Mouse (Mus musculus) kidney, embryonic 15.5 days (tissue): ENCODE results near the gene C030005K15Rik. TPM values are rescaled to one million over a fixed set of nuclear protein-coding genes. Genes with fewer than 3 reads are reported as not detected.

Experiments
- ATAC-seq: fragments of 200-750 bp; cut with Nextera tagmentation; replicated peaks from 2 replicates; pipeline ENCODE4 v1.8.0; 2017; ENCODE audit warnings: moderate TSS enrichment; ENCODE audit not compliant: low FRiP score
- H3K27ac ChIP-seq: fragments of 300-500 bp; sonication (generic); 2 replicates; pipeline ENCODE4 v1.5.1; 2015; ENCODE audit warnings: mild to moderate bottlenecking, inconsistent platforms
- H3K27me3 ChIP-seq: fragments of 300-500 bp; sonication (generic); 2 replicates; pipeline ENCODE4 v1.6.1; 2015; ENCODE audit warnings: inconsistent platforms
- H3K36me3 ChIP-seq: fragments of 300-500 bp; sonication (generic); 2 replicates; pipeline ENCODE4 v1.6.1; 2015; ENCODE audit warnings: inconsistent platforms
- H3K4me1 ChIP-seq: fragments of 300-500 bp; sonication (generic); 2 replicates; pipeline ENCODE4 v1.6.1; 2015; ENCODE audit warnings: inconsistent platforms
- H3K4me2 ChIP-seq: fragments of 300-500 bp; sonication (generic); 2 replicates; pipeline ENCODE4 v1.6.1; 2015; ENCODE audit warnings: moderate library complexity, mild to moderate bottlenecking, inconsistent platforms
- H3K4me3 ChIP-seq: fragments of 300-500 bp; sonication (generic); replicated peaks from 2 replicates; pipeline ENCODE4 v1.5.1; 2015; ENCODE audit warnings: mild to moderate bottlenecking, inconsistent platforms
- H3K9ac ChIP-seq: fragments of 300-500 bp; sonication (generic); 2 replicates; pipeline ENCODE4 v1.6.1; 2015; ENCODE audit warnings: mild to moderate bottlenecking, inconsistent platforms
- H3K9me3 ChIP-seq: fragments of 300-500 bp; sonication (generic); replicated peaks from 2 replicates; pipeline ENCODE4 v1.6.1; 2016; ENCODE audit warnings: inconsistent platforms
- WGBS: fragments of 180-500 bp; shearing (Covaris S2); methylation state at CpG from one replicate; pipeline ENCODE4 v1.1.7; 2015; ENCODE audit warnings: mixed read lengths; 5-methylcytosine and 5-hydroxymethylcytosine counted together
- polyA plus RNA-seq: library from polyadenylated mRNA; unstranded; fragments of >200 nt; fragmentation: Nextera tagmentation; extraction: Ambion mirVana; gene quantifications from 2 replicates; pipeline ENCODE4 v1.2.1, GENCODE M21; 2015

The C030005K15Rik gene
- polyA plus RNA-seq, 1 experiment from 2014 or later = not detected

DNA sequence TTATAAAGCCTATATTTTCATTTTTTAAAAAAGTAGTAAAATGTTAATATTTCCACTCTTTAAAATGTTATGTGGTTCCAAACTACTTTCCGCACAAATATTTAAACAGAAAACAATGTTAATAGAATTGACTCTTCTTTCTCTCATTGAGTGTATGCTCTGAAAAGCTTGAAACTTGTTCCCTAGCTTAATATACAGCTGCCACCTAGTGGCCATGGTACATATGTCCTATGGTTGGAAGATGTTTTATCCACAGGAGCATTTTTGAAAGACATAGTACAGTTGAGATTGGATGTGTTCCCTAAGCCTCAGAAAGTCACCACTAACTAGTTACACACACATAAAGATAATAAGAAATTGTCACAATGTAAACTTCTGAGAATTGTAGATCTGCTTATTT is 22.0 kb downstream of the C030005K15Rik start:
- H3K4me2 ChIP-seq = no peak overlapping the region
- WGBS = 46% methylated on average over 1 of the region's 1 CpGs
- no peaks in the 10 kb centered on the region for H3K27me3 ChIP-seq
- H3K36me3 ChIP-seq = no peaks in the 10 kb centered on the region
- H3K4me1 ChIP-seq = no peaks in the 10 kb centered on the region
- no peak overlapping the region for H3K9ac ChIP-seq
- no peak for ATAC-seq
- no peak overlapping the region for H3K4me3 ChIP-seq
- H3K9me3 ChIP-seq = no peaks in the 10 kb centered on the region
- H3K27ac ChIP-seq = no peak overlapping the region

DNA sequence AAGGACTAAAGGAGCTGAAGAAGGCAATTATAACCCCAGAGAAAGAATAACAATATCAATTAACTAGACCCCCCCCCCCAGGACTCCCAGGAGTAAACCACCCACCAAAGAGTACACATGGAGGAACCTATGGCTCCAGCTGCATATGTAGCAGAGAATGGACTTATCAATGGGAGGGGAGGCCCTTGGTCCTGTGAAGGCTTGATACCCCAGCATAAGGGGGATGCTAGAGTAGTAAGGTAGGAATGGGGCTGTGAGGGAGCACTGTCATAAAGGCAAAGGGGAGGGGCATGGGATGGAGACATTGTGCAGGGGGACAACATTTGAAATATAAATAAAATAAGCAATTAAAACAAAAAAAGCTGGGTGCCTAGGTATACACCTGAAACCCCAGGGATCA is 24.2 kb downstream of the C030005K15Rik start:
- no peaks in the 10 kb centered on the region for H3K4me1 ChIP-seq
- H3K36me3 ChIP-seq = no peaks in the 10 kb centered on the region
- no peak overlapping the region for H3K4me2 ChIP-seq
- no peaks in the 10 kb centered on the region for H3K9me3 ChIP-seq
- no peak overlapping the region for H3K27ac ChIP-seq
- ATAC-seq = no peak
- H3K4me3 ChIP-seq = no peak overlapping the region
- no peak overlapping the region for H3K9ac ChIP-seq
- H3K27me3 ChIP-seq = no peaks in the 10 kb centered on the region

DNA sequence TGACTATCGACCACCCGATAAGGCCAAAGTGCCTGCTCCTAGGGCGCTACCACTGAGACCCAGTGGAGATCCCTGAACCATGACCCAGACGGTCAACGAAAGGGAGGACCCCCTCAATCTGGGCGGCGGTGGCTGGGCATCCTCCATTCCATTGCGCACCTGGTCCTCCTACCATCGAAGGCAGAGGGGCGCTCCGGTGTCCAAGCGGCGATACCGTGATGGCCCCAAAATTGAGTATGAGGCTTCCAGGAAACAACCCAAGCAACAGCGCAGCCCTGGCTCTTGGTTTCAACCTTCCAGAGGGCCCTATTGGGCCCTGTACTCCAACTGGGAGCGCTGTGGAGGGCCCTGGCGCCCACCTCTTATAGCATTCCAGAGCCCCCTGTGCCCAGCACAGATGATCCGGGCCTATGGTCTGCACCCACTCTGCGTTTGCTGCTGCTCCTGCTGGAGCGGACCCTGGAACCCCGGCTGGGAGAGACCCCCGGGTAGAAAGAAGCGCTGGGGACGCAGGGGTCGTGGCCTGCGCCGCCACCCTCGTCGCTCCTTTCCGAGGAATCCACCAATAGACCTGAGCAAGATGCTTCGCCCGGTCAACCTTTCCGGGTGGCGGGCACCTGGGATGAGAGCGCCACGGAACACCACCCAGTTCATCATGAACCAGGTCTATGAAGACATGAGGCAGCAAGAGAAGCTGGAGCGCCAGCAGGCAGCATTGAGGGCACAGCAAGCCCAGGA is 33.0 kb downstream of the C030005K15Rik start:
- Histone ChIP-seq H3K27me3 (no peaks in the 10 kb centered on the region), H3K4me2 (no peak overlapping the region), H3K9ac (no peak overlapping the region), H3K36me3 (no peaks in the 10 kb centered on the region), H3K4me3 (no peak overlapping the region), H3K27ac (no peak overlapping the region), H3K9me3 (no peaks in the 10 kb centered on the region), H3K4me1 (no peaks in the 10 kb centered on the region)
- no peak; the same call in 1 of the 2 replicates for ATAC-seq
- WGBS = 94% methylated on average over 37 of the region's 37 CpGs

DNA sequence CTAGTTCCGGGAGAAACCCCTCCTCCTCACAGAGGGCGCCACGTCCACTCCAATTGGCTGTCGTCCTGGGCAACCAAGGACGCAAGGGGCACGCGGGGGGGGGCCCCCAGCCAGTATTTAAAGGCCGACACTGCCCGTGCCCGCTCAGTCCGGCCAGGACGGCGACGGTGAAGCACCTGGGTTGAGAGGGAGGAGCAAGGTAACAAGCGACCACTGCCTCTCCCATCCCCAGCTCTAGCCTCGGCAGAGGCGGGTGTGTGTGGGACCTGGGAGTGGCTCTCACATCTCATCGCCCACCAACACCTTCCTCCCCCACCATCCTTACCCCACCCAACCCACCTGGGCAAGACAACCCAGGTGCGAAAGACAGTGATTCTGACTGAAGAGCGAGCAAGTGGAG is 33.6 kb downstream of the C030005K15Rik start, which contains the start of gene Ccer1:
Gene Ccer1 (plus strand): TSS at position 147 of the 400 bp plus-strand sequence.
- Histone ChIP-seq H3K9me3 (no peaks in the 10 kb centered on the region), H3K4me3 (no peak within 1 kb of the TSS), H3K9ac (no peak within 1 kb of the TSS), H3K27ac (no peak within 1 kb of the TSS), H3K4me1 (no peaks in the 10 kb centered on the region), H3K36me3 (no peaks in the 10 kb centered on the region), H3K27me3 (no peaks in the 10 kb centered on the region), H3K4me2 (no peak within 1 kb of the TSS)
- 0 out of 2 replicates have a peak, but pooled peaks have one; percentile 22 for ATAC-seq
- 76% methylated on average over 20 of the region's 20 CpGs for WGBS

DNA sequence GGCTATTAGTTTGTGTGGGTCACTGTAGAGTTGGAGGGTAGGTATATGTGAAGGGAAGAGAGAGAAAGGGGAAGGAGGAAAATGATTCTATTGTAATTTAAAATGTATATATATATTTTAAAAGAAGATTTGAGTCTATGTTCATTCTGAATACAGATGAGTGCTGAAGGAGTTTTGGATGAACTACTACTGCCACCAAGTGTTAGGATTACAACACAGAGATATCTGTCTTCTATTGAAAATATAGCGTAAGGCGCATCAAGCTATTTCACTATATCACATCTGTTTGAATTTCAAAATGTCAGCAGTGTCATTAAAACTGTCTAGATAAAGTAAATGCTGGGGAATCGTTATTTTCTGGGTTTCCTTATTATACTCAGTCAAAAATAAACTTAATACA is 37.1 kb downstream of the C030005K15Rik start:
- H3K4me2 ChIP-seq = no peak overlapping the region
- no peak overlapping the region for H3K4me3 ChIP-seq
- H3K27me3 ChIP-seq = no peaks in the 10 kb centered on the region
- H3K9ac ChIP-seq = no peak overlapping the region
- no peaks in the 10 kb centered on the region for H3K36me3 ChIP-seq
- H3K4me1 ChIP-seq = no peaks in the 10 kb centered on the region
- 75% methylated on average over 3 of the region's 3 CpGs for WGBS
- no peaks in the 10 kb centered on the region for H3K9me3 ChIP-seq
- no peak overlapping the region for H3K27ac ChIP-seq
- ATAC-seq = no peak

DNA sequence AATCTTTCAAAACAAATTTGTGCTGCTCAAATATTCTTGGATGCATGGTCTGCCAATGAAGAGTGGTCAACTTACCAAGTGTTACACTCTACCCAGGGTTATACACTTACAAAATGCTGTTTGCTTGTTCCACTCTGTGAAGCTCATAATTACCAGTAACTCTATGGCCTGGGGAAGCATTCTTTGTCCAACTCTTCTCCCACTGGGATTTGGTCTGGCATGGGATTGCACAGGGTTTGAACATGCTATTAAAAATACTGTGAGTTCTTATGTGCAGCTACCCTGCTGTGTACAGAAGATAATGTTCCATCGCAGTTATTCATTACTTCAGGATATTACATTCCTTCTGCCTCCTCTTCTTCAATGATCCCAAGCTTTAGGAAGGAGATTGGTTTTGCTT is 39.4 kb downstream of the C030005K15Rik start:
- 93% methylated on average over 1 of the region's 1 CpGs for WGBS
- H3K9ac ChIP-seq = no peak overlapping the region
- no peaks in the 10 kb centered on the region for H3K36me3 ChIP-seq
- no peak for ATAC-seq
- no peak overlapping the region for H3K4me2 ChIP-seq
- no peaks in the 10 kb centered on the region for H3K9me3 ChIP-seq
- H3K4me1 ChIP-seq = no peaks in the 10 kb centered on the region
- H3K27ac ChIP-seq = no peak overlapping the region
- H3K4me3 ChIP-seq = no peak overlapping the region
- H3K27me3 ChIP-seq = no peaks in the 10 kb centered on the region

DNA sequence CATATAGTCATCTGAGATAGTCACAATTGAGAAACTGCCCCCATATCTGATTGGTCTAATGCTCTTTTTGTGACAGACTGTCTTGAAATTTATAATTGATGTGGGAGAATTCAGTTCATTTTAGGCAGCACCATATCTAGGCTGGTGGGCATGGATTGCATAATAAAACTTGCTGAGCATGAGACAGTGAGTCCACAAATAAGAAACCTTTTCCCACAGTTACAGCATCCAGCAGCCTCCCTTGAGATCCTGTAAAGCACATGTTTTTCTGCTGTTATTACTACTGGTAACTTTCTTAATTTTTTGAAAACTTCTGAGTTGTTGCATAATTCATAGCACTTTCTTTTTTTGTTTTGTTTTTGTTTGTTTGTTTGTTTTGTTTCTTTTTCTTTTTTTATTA is 43.6 kb downstream of the C030005K15Rik start:
- H3K9ac ChIP-seq = no peak overlapping the region
- H3K36me3 ChIP-seq = no peaks in the 10 kb centered on the region
- no peaks in the 10 kb centered on the region for H3K9me3 ChIP-seq
- no peaks in the 10 kb centered on the region for H3K4me1 ChIP-seq
- no peaks in the 10 kb centered on the region for H3K27me3 ChIP-seq
- no peak overlapping the region for H3K27ac ChIP-seq
- H3K4me3 ChIP-seq = no peak overlapping the region
- no peak overlapping the region for H3K4me2 ChIP-seq
- no peak for ATAC-seq

Other genes starting within 250 kb of the C030005K15Rik start
- 205 and 303 TPM in 2 replicates for gene Dcn, start 247.1 kb downstream of the C030005K15Rik start, polyA plus RNA-seq
- 75.9 and 101 TPM in 2 replicates for gene Lum, start 161.6 kb downstream of the C030005K15Rik start, polyA plus RNA-seq
- gene Kera, start 119.9 kb downstream of the C030005K15Rik start, polyA plus RNA-seq = 0.32 and 0.68 TPM in 2 replicates
- 0.53 and 0.66 TPM in 2 replicates for gene Epyc, start 82.7 kb downstream of the C030005K15Rik start, polyA plus RNA-seq
- not detected in 2 replicates for gene Ccer1, start 33.7 kb downstream of the C030005K15Rik start, polyA plus RNA-seq